Mouse (Mus musculus) adrenal gland, adult (tissue): ENCODE measurements at regions not wholly inside any gene's neighbourhood (a gene's known extent, or its start where the extent isn't known, plus 50 kb on each side); places are given as distances from the start of the nearest gene placed in this dataset.

ENCODE experiments used
- DNase-seq, 2 experiments: peaks; one replicate each; pipeline ENCODE4 v3.0.0; 2022 to 2023; ENCODE audit warnings: low spot score in 1 of 2; ENCODE audit not compliant: inconsistent age in 2 of 2

DNA sequence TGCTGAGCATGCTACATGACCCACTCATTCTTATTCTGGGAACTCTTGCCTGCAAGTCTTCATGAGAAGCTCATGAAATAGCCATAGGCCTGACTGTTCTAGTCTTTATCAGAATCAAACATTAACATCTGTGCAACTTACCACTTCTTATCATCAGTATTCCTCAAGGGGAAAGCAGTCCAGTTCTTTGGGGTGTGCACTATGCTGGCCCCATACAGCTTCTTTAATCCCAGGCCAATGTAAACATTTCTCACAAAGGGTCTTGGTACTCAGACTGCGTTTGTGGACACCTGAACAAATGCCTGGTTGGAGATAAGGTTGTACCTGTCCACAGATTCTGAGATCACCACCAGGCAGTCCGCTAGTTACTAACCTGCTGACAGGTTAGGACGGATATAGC is 51.3 kb downstream of the 3110018I06Rik start:
- no peak for DNase-seq

DNA sequence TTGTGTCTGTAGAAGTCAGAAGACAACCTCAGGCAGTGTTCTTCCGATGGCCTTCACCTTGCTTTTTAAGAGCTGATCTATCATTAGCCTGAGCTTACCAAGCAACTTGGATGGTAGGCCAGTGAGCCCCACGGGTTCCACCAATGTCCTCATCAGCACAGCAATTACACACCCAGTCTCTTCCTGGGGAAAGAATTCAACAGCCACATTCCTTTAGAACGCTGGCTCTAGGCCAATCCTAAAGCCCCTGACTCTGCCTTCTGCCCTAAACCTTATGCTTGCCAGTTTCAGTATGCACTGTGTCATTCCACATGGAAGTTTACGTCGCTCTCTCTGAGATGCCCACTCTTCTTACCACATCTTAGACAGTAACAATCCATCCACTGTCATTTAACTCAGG is 52.8 kb downstream of the 3110018I06Rik start:
- DNase-seq, result no peak

DNA sequence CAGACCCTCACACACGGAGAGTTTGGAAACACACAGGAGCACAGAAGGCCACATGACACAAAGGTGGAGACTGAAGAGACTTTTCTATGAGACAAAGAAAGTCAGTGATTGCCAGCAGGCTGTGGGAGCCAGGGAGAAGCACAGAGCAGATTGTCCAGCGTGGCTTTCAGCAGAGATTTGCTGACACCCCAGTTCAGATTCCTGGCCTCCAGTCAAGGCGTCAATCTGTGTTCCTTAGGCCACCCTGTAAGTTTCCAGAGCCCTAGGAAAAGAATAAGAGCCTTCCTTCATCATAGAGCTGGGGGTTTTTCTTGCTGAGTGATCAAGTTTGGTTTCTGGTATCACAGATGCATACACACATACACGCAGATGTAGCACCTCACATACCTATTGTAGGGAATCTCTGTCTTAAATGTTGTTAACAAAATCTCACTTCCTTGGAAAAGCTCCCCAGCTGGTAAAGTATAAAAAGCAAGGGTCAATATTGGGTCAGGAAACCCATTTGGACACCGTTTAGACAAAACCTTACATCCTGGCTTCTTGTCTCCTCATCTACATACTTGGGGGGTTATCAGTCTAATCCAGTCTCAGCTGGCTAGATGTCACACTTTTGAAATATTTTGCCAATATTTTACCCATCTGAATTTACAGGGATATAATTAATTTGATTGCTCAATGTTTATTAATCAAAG is 58.9 kb downstream of the 3110018I06Rik start:
- DNase-seq, result no peak

DNA sequence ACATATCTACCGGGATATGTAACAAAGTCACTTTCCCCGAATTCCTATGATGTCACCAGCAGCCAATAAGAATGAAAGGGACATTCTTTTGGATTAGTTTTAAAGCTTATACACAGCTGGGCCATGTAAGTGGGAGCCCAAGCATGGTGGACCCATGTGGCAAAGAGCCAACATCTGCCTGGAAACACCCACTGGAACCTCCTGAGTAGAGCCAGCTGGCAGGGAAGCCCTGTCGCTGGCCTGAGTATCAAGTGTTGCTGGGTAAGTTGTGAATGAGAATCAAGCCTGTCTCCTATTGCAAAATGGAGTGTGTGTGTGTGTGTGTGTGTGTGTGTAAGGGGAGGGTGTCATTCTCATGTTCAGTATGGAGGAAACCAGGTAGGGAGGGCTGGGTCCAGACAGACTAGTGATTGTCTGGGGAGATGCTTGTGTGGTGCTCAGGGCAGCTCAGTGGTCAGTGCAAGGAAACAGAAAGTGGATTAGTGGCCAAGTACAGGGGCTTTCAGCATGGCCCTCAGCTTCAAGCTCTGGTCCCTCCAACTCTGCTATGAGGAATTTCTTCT is 59.5 kb downstream of the 3110018I06Rik start:
- no peak for DNase-seq

DNA sequence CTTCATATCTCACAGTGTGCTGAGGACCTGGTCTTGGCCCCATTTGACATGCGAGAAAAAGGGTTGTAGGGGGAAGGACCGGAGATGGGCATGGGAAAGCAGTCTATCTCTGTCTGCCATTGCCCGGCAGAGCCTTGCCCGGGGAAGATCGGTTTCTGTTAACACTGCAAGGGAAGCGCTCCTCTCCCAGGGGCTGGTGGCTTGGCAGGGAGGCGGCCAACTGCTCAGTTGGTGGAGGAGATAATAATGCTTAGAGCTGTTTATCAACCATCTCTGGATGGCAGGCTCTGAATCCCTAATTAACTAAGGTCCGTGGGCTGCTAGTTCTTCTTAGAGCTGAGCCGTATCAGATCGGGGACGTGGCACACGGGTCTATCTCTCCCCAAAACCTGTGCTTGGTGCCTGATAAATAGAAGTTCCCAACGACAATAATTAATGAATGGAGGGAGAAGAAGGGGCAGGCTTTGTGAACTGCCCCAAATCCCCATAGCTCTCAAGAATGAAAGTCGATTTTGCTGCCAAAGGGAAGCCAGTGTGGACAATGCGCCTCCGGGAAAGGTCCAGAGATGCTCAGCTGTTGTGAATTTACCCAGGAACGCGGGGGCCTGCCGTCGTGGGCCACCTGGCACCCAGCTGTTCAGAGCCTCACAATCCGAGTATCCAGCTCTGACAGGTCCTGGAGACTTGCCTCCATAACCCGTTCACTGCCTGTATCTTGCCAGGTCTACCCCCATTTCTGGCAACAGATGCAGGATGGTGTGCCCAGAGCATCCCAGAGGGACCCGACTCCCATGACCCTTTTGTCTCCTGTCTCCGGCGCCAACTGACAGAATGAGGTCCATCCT is 61.2 kb downstream of the 3110018I06Rik start:
- no peak for DNase-seq

DNA sequence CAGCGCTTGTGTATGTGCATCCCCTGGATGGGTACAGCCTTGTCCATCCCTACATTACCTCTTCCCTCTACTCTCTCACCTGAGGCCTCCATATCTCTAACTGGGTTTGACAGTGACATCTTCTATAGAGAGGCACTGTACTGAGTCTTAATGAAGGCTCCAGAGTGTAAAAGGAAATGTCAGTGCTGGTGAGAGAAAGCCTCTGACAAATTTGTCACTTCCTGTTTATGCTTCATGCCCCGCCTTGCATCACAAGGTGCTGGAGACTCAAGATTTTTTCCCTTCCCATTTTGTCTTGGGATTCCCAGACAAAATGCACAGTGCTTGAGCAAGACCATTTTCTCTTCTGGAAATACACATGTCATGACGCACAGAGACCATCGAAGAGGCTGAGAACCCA is 70.8 kb downstream of the 3110018I06Rik start:
- no peak for DNase-seq

DNA sequence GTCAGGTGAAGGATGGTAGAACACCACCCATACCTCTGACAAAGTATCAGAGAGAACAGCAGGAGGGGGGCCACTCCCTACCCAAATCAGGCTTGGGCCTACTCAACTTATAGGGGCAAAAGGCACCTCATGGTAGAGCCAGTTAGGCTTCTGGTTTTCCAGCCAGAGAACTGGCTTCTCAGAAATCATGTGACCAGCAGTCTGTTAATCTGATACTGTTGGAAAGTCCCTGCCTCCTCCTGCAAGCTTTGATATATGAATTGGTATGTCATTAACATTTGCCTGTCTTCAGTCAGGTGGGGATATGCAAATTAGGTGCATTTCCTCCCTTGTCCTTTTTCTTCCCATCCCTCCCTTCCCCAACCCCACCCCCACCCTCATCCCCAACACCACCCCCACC is 71.7 kb downstream of the 3110018I06Rik start:
- DNase-seq, result no peak

DNA sequence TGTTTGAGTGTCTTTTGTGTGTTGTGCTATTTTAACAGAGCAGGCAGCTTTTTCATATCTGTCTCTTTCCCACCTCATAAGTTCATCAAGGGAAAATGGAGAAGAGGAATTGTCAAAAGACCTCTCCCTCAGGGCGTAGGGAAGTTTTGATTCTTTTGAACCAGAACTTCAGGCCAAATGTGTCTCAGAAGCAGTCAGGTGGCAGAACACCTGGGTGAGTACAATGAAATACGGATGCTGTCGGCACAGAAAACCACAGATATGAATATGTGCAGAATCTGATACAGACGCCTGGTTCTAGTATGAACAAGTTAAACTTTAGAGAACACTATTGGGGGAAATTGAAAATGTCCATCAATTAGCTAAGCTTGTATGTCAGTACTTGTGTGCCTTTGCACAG is 84.2 kb downstream of the 3110018I06Rik start:
- DNase-seq, result no peak

DNA sequence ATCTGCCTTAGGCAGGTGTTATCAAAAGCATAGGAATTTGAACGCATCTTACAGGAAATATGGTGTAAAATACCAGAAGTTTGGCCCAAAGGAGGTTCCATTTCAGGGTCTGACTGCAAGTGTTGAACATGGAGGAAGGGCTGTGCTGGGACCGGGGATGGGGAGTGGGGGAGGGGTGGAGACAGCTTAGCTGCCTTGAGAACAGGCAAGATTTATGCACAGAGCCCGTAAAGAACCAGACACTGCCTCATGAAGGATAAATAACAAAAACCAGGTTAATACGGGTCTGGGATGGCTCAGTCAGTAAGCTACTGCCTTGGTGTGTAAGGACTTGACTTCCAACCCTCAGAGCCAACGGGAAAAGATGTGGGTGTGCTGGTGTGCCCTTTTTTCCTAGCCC is 91.1 kb downstream of the 3110018I06Rik start:
- no peak for DNase-seq

DNA sequence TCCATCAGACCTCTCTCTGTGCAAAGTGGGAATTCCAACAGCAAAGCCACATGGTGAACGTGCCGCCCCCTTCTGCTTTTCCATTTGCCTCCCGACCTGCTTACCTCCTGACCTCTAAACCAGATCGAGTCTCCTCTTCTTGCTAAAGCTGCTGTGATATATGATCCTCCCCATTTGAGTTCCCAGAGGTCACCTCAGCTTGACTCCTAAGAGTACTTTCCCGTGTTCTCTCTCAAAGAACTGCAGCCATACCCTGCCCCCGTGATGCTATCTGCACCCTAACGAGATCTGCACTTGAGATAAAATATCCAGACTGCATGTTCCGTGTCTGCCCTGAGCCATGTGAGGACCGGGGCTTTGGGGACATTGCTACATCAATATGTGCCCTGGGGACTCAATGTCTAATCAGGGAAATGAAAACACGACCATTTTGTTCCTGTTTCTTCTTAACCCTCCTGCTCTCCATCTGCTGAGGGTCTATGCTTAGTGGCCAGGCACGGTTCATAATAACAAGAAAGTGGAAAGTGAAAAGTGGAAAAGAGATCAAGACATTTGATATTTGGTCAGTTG is 94.8 kb downstream of the 3110018I06Rik start:
- no peak for DNase-seq

DNA sequence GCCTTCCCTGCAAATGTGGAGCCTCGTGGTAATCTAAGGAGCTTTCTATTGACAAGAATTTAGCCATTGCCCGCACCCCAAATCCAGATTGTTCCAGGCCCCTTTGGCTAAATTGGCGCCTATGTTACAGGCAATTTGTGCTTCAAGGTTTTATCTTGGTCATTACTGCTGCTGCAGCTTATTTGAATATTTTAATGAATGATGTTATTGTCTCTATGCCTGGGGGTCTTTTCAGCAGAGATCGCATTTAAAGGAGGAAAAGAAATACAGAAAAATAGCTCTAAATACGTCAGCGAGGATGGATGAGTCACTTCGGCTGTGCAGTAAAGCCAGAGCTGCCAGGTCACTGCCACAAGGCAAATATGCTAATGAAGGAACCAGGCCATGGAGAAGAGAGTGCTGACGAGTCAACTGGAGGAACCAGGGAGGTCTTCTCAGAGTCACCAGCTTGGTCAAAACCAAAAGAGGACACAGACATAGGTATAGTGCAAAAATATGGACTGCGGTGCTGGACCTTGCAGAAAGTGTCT is 97.3 kb downstream of the 3110018I06Rik start:
- peak; percentile 7 to 35 for DNase-seq

DNA sequence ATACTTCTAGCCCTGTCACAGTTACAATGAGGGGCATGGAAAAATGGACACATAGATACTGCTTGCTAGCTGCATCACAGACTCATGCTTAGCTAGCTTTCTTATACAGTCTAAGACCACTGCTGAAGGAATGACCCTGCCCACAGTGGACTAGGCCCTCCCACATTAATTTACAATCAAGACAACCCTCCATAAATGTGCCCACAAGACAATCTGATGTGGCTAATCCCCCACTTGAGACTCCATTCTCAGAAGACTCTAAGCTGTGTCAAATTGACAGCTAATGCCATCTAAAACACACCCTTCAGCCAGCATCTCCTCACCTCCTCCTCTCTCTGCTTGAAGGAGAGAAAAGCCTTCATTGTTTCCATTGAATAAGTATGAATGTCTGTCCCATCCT is 107.8 kb downstream of the 3110018I06Rik start:
- DNase-seq, result no peak

DNA sequence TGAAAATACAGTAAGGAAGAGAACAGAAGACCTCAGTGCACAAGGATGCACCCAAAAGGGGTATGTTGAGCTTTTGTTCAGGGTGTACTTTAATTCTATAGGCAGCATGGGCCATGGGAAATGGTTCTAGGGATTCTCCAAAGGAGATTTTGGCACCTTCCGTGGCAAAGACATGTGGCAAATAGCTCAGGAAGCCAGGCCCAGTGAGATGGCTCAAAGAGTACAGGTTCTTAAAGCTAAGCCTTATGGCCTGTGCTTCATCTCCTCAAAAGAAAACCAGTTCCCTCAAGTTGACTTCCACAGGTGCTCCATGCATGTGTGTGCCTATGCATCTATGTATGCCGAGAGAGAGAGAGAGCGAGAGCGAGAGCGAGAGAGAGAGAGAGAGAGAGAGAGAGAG is 112.1 kb downstream of the 3110018I06Rik start:
- DNase-seq, result no peak

DNA sequence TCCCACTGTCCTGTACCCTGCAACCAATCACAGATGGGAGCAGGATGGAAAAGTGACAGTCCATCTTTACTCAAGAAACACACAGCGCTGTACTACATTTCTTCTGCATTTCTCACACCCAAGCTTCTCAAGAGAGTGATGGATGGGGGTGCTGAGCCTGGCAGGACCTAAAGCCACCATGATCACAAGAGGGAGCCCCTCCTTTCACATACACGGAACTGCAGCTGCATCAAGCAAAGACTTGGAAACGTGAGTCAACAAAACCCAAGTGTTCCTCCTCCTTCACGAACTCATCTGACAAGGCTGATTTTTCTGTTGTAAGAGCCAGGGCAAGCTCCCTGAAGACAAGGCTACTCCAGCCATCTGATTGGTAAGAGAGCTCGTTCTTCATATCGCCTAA is 120.5 kb downstream of the 3110018I06Rik start:
- no peak for DNase-seq

DNA sequence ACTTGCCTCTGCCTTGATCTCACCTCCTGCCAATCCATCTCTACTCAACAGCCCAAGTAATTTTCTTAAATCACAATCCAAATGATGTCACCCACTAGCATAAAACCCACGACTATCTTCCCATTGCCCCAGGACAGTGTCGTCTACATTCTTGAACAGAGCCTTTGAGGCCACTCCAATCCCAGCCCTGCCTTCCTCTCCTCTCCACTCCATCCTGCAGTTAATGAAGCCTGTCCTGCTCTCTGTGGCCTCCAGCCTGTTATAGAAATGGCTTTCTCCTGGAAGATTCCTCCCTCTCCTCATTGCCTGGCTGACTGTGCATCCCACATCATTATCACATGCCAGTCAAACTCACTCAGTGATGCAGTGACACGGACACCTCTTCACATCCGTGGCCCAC is 121.6 kb downstream of the 3110018I06Rik start:
- no peak for DNase-seq

DNA sequence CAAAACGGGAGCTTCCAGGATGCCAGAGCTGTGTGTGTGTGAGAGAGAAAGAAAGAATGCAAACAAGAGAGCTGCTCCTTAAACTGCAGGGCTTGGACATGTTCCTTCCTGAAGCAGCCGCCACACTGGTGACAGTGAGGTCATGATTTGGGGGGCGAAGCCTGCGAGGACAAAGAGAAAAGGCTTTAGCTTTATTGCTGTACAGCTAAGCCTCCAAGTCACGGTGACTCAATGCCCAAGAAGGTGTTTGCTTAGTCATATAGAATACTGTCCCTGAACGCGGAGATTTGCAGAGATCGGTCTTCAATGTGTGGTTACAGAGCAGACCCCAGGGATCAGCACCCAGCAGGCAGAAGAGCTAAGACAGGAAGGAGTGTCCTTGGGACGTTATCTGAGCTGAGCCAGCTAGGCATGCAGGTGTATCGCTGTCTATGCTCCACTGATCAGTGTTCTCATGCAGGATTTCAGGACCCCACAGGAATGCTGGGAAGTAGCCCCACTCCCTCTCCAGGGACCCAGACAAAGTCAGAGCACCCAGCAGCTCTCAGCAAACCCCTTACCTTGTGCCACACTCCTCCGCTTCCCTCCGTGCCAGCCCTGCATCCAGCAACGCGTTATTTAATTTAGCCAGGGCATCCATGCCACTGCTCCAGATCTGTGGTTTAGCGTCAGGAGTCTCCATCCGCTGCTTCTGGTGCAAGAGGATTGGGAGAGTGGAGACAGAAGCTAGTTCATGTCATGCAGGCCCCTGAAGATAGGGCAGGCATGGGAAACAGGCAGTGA is 129.0 kb downstream of the 3110018I06Rik start:
- DNase-seq, result no peak

DNA sequence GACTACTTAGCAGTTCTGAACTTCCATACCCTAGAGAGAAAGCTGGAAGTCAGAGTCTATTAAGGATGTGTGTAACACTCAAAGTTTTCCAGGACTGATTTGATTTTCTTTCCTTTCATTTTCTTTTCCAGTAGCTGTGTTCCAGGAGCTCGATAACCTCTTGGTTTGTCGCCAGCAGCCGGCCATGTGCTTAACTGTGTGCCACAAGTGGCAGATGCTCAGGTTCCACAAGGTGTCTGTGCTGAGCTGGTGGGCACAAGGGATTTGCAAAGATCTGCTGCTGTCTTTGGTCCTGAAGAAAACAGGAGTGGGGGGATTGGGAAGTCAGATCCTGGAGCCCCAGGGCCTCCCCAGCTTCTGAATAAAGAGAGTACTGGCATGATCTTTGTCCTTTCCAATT is 136.0 kb downstream of the 3110018I06Rik start:
- DNase-seq, result no peak

DNA sequence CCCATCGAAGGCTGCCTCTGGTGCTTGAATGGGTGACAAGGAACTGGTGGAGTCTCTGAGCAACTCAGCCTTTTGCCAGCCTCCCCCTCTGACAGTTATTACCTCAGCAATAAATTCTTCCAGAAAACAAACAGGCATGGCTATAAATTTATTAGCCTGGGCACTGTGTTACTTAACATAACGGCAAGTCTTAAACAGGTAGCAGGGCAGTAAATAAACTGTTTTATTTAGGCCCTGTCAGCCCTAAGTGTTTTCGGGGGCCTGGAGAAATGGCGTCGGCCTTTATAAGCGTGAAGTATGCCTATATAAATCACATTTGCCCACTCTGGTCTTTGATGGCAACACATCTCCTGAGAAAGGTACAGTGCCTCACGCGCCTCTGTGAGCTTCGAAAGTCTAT is 159.6 kb downstream of the 3110018I06Rik start:
- no peak for DNase-seq

DNA sequence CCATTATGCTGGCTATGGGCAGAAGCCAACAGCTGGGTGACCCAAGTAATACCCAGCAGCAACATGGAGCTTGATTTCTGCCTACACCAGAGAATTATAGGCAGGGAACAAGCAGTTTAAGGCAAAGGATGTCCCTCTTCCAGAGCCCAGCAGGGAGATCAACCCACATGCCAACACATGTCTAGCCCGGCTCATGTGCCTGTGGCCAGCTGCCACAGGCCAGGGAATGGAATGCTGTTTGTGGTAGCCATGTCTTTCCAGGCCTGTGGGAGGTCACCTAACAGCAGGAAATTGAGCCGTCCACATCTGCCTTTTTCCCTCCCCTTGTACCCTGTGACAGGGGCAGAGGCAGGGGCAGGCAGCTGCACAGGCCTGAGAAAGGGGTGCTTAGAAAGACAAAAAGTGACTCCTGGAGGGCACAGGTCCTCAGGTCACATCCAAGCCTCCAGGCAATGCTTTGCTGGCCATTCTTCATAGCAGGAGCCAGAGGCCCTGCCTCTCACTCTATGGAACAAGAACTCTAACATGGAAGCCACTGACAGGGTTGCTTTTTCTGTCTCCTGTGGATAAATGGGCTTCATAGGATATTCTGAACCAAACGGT is 163.8 kb downstream of the 3110018I06Rik start:
- DNase-seq, result no peak

DNA sequence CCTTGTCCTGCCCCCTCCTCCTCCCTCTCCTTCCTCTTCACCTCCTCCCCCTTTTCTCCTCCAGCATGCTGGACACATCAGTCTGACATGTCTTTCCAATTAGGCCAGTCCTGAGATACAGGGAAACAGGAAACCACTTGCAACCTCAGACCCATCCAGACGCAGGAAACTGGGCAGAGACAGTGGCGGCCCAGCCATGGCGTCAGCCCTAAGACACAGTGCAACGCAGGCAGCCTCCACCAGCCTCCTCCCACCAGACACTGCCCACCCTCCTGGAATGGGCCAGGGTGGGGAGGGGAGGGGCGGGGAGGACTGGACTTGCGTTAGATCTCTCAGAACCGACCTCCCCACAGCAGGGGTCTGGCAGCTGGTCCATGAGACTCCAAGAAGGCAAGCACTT is 164.7 kb downstream of the 3110018I06Rik start:
- no peak for DNase-seq
